Mouse (Mus musculus): ENCODE results near the gene Nppc.

Gene Nppc

DNA sequence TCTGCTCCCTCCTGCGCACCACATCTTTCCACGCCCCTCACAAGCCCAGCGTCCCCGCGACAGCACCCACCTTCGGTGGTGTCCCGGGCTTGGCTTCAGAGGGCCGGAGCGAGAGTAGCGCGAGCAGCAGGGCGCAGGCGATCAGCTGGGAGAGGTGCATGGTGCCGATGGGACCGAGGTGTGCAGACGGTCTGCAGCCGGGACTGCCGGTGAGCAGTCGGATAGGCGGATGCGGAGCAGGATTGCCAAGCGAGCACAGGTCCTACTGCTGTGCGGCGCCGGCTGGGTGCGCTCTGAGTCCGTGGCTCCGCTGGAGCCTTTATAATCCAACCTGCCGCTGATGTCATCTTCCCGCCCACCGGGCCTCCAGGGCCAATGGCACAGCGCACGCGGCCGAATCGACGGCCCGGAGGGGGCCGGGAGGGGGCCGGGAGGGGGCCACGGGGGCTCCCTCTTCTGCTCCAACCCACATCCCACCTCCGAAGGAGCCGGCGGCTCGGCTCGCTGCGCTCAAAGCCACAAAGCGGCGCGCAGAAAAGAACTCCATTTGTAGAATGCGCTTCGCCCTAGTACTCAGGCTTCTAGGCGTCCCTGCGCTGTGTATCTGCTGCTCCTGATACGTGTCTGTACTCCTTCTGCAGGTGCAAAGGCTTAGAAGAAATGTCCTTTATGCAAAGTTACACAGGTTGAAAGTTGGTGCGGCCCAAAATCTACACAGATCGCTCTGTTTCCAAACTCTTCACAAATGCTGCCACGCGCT is at the start of gene Nppc:
Gene Nppc, minus strand, starts transcription at position 293 of the 760 bp plus-strand sequence.
- peak; percentile 49 for DNase-seq

DNA sequence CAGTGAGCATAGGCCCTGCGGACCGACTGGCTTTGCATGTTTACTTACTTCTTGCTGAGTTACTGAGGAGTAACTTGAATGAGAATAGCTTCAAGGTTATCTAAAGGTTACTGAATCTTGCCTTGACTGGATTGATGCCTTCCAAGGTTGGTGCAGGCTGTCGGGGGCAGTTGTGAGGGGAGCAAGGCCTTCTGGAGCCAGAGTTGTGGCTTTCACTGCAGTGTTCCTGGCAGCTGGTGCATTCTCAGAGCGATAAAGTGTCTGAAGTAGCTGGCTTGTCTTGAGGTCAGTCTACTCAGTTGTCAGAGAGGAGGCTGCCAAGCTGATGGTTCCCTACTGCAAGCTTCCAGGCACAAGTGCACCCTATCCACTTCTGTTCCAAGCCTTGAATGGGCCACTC is 49.0 kb upstream of the Nppc start:
- DNase-seq, result no peak

DNA sequence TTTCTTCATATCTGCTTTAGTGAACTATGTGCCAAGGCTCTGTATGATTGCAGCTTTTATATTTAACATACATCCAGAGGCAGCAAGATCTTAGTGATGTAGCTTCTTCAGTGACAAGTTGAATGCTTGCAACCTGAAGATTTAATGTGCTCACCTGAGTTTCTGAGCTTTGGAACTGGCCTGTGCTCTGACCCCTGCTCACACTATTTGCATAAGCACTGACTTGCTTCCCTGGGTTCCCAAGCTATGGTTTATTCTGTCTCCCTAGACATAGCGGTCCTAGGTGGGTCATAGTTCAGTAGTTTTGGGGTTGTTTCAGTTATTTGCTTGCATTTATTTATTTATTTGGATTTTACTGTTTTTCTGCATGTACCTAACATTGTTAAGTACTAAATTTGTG is 47.8 kb upstream of the Nppc start:
- no peak for DNase-seq

DNA sequence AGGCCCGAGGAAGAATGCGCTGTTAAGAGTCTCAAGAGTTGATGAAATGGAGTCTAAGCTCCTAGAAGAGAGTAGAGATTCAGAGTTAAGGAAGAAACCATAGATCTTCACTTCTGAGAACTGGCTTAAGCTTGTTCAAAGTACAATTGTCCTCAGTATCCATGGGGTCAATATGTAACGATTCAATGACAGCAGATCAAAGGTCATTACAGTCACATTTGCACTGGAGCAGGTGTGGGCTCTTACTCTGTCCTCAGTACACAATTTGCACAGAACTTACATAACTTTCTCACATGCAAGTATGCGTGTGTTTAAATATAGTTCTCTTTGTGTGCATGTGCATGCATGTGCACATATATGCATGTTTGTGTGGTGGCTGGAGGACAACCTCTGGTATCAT is 42.7 kb upstream of the Nppc start:
- DNase-seq, result no peak

DNA sequence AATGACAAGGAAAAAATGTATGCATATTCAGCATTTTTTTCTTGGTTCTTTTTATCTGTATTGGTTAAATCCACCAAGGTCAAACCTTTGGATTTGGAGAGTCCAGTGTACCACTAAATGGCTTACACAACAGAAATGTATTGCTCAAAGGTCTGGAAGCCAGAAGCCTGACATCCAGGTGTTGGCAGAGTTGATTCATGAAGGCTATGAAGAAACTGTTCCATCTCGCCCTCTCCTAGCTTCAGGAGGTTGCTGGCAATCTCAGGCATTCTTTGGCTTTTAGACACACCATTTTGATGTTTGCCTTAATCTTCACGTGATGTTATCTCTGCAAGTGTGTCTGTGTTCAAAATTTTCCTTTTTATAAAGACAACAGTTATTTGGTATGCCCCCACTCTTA is 41.7 kb upstream of the Nppc start:
- no peak for DNase-seq

DNA sequence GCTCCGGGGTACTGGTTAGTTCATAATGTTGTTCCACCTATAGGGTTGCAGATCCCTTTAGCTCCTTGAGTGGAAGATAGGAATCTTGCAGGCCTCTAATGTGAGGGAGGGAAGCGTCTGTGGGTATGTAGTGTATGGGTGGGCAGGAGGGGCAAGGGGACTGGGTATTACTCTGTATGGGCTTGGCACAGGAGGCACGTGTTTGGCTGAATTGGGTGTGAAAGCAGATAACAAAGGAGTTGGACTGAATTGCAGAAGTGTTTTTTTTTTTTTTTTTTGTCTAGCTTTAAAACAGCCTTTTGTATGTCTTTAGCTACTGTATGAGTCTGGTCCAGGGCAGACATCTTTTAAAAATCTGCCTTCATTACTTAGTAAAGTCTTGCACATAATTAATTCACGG is 39.2 kb upstream of the Nppc start:
- DNase-seq, result no peak

DNA sequence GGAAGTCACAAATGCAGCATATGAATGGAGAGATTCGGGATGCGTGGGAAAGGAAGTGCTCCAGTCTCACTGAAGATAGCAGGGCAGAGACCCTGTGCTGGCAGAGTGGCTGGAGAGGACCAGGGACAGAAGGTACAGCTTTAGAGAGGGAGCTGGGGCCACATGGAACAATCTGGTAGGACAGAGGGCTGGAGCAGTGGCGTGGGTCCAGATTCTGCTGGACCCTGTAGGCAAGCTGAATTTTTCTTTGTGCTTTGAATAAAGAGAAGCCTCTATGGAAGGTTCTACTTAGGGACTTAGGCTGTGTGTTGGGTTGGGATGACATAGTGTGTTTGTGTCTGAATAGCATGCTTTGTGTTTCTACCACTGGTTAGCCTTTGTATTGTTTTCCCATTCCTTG is 35.1 kb upstream of the Nppc start:
- DNase-seq, result no peak

DNA sequence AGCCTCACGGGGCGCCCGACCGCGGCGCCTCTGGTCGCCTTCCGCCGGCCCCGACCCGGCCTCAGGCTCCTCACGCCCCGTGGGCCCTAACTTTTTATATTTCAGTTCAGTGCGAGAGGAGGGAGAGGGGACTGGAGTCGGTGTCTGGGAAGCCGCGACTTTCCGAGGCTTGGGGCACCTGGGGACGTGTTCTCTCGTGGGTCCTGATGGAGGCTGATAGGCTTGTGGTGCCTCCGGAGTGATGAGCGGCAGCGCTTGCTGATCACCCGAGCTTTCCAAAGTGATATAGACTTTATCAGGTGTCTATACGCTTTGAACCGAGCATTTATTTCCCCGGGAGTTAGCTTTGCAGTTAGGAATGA is 33.6 kb upstream of the Nppc start:
- DNase-seq, result no peak

DNA sequence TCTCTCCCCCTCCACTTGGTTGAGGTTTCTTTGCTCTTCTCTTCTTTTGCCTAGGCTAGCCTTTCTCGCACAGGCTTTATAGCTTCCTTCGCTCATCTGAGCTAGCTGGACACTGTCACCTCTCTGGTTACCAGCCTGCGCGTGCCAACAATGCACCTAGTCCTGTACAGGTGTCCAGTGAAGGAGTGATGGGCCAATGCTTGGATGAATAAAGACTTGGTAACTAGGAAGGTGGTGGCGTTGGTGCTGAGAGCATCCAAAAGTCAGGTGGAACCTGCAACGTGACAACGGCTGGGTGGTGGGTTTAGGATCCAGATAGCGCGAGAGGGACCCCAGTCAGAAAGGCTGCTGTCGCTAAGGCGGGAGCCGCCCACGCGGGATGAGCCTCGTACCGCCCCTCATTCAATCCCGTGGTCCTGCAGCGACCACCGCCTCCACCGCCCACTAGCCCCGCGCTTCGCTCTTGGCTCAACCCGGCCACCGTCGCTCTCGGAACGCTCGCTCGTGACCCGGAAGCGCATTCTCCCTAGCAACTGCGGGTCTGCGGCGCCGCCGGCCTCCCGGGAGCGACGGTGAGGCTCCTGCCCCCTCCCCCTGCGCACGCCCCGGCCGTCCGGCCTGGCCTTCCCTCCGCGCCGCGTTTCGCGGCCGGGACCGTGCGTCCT is 33.1 kb upstream of the Nppc start, which contains the start of gene Dis3l2:
Gene Dis3l2, plus strand, starts transcription at position 509 of the 665 bp plus-strand sequence.
- peak; percentile 87 for DNase-seq

DNA sequence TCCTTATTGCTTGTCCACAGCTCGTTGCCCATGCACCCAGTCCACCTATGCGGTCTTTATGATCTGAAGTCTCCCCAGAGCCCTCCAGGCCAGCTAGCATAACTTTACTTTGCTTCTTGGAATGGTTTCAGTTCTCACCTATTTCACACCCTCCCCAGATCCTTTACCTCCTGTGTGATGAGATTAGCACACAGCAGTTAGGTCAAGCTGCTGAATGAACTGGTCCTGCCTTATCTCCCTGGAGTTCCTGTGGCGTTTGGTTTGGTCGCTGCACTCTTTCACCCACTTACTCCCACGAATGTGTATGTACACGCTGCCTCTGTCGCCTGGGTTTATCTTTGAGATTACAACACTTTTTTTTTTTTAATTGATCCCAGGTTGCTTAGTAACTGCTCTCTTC is 30.0 kb upstream of the Nppc start:
- DNase-seq, result no peak

DNA sequence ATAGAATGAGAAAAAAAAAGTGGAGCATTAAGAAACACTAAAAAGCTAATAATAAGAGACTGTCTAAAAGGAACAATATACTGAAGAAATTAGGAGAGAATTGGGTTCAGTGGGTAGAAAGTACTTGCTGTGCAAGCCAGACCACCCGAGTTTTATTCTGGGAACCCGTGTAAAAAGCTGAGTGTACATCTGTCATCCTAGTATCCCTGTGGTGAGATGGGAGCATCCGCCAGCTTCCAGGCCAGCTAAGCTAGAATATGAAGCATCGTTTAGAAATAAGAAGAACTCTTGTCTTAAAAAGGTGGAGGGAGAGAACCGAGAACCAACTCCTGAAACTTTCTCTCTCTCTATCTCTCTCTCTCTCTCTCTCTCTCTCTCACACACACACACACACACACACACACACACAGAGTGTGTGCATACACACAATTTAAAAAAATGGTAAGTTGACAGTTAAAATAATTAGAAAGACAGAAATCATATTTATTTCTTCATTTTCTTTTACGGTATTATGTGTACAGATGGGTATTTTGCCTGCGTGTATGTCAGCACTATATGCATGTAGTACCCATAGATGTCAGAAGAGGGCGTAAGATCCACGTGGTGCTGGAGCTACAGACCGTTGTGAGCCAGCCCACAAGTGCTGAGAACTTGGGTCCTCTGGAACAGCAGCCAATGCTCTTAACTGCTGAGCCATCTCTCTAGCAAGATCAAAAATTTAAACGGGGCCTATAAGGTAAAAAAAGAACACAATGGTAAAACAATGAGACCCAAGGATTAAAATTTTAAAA is 29.2 kb upstream of the Nppc start:
- DNase-seq, result no peak

DNA sequence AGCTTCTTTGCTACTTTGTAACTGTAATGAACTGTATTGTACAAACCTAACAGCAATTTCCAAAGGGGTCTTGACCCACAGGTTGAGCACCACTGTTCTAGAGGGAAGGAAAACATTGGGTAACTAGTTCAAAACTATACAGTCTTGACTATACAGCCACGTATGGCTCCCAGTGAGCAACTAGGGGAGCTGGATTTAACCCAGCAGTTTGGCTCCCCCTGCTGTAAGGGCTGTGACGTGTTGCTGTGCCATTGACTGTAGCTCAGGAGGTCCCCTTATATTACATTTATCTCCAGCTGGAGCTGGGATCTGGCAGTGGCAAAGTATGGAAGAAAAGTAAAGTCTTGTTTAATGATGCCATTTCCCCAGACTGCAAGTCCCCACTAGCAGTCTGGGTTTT is 28.4 kb upstream of the Nppc start:
- DNase-seq, result no peak

DNA sequence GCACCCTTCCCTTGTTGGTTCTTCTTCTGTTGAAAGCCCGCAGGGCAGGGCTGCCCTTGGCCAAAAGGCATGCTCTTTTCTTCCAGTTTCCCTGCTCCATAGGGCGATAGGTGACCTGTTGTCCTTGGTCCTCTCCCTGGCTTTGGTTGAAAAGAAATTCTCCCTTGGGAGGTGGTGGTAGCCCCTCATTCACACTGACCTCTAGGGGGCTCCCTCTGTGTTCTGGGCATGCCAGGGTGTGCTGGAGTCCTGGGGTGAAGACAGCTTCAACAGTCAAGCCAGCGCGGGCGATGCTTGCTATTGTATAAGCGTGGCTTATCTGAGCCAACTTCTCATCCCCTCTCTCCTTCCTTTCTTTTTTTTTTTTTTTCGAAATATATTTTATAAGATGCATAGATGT is 26.6 kb upstream of the Nppc start:
- DNase-seq, result no peak

DNA sequence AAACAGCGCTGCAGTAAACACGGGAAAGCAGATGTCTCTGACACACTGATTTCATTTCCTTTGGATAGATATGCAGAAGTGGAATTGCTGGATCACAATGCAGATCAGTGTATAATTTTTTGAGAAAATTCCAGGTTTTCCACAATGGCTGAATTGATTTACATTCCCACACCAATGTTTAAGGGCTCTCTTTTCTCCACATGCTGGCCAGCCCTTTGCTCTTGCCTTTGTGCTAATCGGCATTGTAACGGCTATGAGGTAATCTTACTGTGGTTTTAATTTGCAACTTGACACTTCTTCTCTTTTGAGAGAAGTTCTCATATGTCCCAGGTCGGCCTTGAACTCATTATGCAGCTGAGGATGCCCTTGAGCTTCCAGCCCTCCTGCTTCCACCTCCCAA is 20.7 kb upstream of the Nppc start:
- DNase-seq, result no peak

DNA sequence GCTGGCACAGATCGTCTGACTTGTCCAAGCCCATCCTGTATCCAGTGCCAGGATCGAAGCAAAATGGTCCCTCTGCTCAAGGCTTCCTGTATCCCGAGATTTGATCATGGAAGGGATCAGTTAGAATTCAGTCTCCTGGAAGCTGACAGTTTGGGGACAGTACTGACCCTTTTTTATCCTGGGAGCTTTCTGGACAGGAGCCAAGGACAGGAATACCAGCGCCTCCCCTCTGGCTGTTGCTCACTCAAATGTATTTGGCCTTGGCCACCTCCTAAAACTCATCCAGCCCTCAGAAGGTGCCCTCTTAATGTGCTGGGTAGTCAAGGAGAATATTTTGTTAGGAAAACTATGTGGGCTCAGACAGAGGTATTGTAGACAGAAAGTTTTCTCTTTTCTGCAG is 16.9 kb upstream of the Nppc start:
- DNase-seq, result no peak

DNA sequence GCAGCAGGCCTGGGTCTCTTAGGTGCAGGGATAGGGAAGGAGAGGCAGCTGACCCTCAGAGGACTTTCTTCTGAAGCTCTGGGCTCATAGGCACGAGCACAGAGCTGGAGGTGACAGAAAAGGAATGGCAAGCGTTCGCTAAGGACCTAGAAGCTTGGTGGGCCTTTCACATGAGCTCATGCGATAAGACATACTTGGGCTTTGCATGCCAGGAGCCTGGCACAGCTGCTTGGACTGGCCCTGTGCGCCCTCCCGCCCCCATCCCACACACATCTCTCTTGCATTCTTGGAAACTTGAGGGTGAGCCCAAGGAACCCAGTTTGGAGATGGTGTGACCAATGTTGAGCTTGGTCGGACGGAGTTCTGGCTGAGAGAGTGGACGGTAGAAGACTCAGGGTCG is 8.3 kb upstream of the Nppc start:
- no peak for DNase-seq

DNA sequence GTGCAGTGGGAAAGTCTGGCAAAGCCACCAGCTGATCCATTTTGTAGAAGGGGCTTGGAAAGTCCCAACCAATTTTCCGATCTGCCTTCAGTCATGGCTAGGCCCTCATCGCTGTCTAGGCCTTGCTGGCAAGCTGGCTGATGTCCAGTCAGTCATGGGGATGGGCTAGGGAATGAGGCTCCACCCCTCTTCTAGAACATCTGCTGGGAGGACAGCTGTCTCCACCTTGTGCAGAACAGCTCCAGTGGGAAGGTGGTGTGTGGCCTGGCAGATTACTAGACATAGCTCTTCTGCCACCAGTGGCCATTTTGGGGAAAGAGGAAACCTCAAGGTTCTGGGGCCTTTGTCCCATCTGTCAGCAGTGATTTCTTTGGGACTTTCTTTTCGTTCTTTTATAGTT is 7.3 kb upstream of the Nppc start:
- DNase-seq, result no peak

DNA sequence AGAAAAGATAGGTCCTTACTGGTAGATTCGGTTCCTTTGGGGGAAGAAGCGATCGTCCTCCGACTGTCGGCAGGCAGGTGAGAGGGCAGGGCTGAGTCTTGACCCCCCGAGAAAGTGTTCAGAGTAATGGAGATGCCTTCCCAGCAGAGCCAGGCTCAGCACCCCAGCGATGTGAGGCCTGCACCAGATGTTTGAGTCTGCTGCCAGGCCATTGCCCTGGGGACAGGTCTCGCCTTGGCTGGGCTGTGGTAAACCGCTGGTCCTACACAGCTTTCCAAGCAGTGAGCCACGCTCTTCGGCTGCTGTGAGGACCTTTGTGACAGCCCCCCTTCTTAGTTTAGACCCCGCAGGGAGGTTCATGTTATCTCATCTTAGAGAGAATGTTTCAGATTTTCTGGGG is 4.8 kb upstream of the Nppc start:
- DNase-seq, result no peak

DNA sequence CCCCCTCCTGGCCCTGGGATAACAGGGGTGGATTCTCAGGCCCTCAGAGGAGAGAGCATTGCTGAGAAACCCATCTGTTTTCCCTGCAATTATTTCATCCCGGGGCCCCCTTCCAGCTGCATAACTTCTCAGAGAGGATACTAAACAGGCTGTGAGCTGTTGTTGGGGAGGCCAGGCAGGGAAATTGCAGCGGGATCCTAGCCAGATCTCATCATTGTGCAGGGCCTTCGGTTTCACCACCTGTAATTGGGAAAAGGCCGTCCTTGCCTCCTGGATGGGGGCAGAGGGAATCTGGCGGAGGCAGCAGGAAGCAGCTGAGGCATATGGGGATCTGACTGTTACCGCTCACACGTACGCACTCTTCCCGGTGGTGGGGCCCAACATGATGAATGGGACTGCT is 4.0 kb upstream of the Nppc start:
- no peak for DNase-seq

DNA sequence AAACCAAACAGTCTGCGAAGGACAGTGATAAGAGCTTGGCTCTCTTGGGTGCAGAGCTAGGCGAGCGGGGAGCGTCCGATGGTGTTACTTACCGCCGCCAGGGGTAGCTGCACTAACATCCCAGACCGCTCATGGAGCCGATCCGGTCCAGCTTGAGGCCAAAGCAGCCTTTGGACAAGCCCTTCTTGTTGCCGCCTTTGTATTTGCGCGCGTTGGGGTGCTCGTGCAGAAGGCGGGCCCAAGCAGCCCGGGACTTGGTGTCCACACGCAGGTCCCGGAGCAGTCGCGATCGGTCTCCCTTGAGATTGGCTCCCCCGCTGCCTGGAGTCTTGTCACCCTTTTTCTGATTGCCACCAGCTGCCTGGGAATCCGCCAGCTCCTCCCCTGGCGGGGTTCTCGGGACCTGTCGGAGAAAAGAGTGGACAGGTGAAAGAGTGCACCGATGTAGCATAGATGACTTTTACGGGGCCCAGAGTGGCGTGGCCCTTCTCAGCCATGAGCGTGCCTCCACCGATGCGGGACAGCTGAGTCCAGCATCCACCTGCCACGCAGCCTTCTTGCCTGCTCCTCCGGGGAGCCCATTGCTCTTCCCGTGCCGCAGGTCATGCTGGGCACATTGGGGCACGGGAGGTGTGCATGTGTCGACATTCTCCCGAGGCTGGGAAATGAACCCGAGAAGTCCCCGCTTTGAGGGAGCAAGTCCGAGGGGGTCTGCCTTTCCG is 658 bp downstream of the Nppc start:
- peak; percentile 65 for DNase-seq

DNA sequence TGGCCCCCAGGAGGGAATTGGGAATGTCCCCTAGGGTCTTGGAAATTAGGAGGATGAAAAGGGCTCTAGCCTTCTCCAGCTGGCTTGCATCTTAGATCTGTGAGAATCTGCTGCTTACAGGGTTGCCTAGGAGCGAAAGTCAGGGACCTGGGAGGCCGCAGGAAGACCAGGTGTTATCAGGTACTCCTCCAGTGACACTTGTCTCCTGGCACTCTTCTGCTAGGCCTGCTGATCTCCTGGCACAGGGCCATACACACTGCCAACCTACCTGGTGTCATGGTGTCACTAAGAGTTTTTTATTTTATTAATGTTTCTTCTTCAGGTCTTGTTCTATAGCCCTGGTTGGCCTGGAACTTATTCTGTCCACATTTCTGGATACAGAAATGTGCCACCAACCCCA is 5.3 kb downstream of the Nppc start:
- no peak for DNase-seq

DNA sequence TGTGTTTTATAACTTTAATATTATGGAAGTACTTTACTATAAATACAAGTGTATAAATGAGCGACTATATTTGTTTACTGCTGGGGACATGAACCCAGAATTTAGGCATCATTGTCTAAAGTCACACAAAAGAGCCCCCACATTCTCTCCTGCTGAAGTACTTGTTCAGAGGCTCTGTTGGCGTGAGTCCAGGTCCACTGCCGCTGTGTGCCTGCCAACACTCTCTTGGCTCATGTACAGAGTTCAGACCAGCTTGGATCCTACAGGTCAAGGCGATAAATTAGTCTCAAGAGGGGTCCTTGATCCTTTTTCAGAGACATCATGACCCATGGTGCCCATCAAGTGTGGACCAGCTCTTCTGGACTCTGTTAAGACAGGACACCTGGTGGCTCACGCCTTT is 13.3 kb downstream of the Nppc start:
- DNase-seq, result no peak

DNA sequence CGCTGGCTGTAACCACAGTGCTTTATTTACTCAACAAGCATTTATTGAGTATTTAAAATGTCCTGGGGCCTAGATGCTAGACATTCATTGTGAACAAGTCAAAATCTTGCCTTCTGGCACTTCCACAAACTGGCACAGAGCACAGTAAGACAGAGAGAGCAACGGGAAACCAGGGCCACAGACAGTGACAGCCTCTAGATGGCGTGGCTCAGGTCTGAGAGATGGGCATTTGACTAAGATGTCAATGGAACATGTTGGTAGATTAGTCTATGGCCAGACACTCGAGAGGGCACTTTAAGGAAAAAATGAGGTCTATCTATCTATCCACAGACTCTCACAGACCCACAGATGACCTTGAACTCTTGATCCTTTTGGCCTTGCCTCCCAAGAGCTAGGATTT is 17.7 kb downstream of the Nppc start:
- no peak for DNase-seq

Measured in cerebellum, adult 9-11 months (tissue).